9 mouse cellular contexts compared by ENCODE assay signal in genomic region chr14:6286931-6287715, GRCm38 (mm10). TPM values are rescaled to one million over a fixed set of nuclear protein-coding genes. Genes with fewer than 3 reads are reported as not detected.
DNase-seq lines count a peak whose midpoint lies in the region; ATAC-seq and TF ChIP-seq lines count a peak whose summit lies in the region.
"Not testable (repeated sequence)": the region's sequence is repeated elsewhere in the genome, so short reads cannot be mapped to it uniquely, and the experiment has no call there.
"Had no signal": no experiment of that assay in that cellular context is flagged by ENCODE, and none has a peak within 500 bp of the region (broad histone marks: within the 10 kb centered on the region; RNA-seq: fewer than 3 reads in every experiment).

Gm3411 (minus strand) TSS chr14:6287250.

- not testable (repeated sequence) for ATAC-seq in liver, embryonic 13.5 days (ENCODE audit: low read depth); neural tube, embryonic 13.5 days (ENCODE audit: low read depth); stomach, postnatal 0 days (ENCODE audit: low FRiP score, low TSS enrichment)

- not testable (repeated sequence) for TF ChIP-seq EP300 in stomach, postnatal 0 days (optimal IDR thresholded peaks at IDR 0.05)

- 1% methylated on average over 53 of the region's 57 CpGs for WGBS in hindbrain, embryonic 10.5 days
- 3% methylated on average over 48 of the region's 57 CpGs for WGBS in liver, embryonic 13.5 days (ENCODE audit: insufficient replicate concordance)
- WGBS in neural tube, embryonic 13.5 days, result 2% methylated on average over 52 of the region's 57 CpGs
- 4% methylated on average over 26 of the region's 57 CpGs for WGBS in stomach, postnatal 0 days

- not testable (repeated sequence) for H3K36me3 ChIP-seq in hindbrain, embryonic 10.5 days; liver, embryonic 13.5 days; neural tube, embryonic 13.5 days; stomach, postnatal 0 days (ENCODE audit: control insufficient read depth, insufficient read depth, low read length)

- peak within 1 kb of the TSS; percentile 58 for H3K4me3 ChIP-seq in hindbrain, embryonic 10.5 days
- H3K4me3 ChIP-seq in liver, embryonic 13.5 days (replicated peaks), result peak within 1 kb of the TSS; percentile 28; the same call in 1 of the 2 replicates
- H3K4me3 ChIP-seq in neural tube, embryonic 13.5 days, result peak within 1 kb of the TSS; percentile 53
- H3K4me3 ChIP-seq in stomach, postnatal 0 days (ENCODE audit: low read depth, low read length), result peak within 1 kb of the TSS; percentile 37

- not testable (repeated sequence) for H3K9ac ChIP-seq in liver, embryonic 13.5 days; stomach, postnatal 0 days (ENCODE audit: low read length)
- H3K9ac ChIP-seq in neural tube, embryonic 13.5 days, result peak within 1 kb of the TSS; percentile 75

- not testable (repeated sequence) for H3K9me3 ChIP-seq in hindbrain, embryonic 10.5 days; liver, embryonic 13.5 days (replicated peaks); neural tube, embryonic 13.5 days; stomach, postnatal 0 days (ENCODE audit: control insufficient read depth, low read length)

- DNase-seq in CD4-positive, CD25-positive, alpha-beta regulatory T cell, adult 2 months (ENCODE audit: low read depth, low spot score), result peak; percentile 1
- DNase-seq in cerebellum, postnatal 25 days, result peak; percentile 12 to 14
- DNase-seq in frontal cortex, postnatal 25 days (ENCODE audit: low spot score in 2 of 2), result peak; percentile 5 to 11
- DNase-seq in hindbrain, embryonic 10.5 days (ENCODE audit: low spot score), result peak; percentile 56
- DNase-seq in layer of hippocampus, adult 11-12 months (ENCODE audit: low spot score), result peak; percentile 15
- DNase-seq in liver, embryonic 13.5 days, result not testable (repeated sequence)
- DNase-seq in stomach, postnatal 0 days (ENCODE audit: low spot score), result peak; percentile 23

- peak within 1 kb of the TSS; percentile 41 for H3K4me2 ChIP-seq in liver, embryonic 13.5 days
- peak within 1 kb of the TSS; percentile 62 for H3K4me2 ChIP-seq in neural tube, embryonic 13.5 days
- peak within 1 kb of the TSS; percentile 55 for H3K4me2 ChIP-seq in stomach, postnatal 0 days (replicated peaks; ENCODE audit: low read depth)

- peak within 1 kb of the TSS; percentile 84 for H3K27ac ChIP-seq in hindbrain, embryonic 10.5 days
- H3K27ac ChIP-seq in liver, embryonic 13.5 days; neural tube, embryonic 13.5 days (replicated peaks); stomach, postnatal 0 days (replicated peaks): not testable (repeated sequence)

- not testable (repeated sequence) for H3K27me3 ChIP-seq in hindbrain, embryonic 10.5 days (ENCODE audit: insufficient read depth, poor library complexity, severe bottlenecking); liver, embryonic 13.5 days; neural tube, embryonic 13.5 days; stomach, postnatal 0 days (ENCODE audit: control insufficient read depth, insufficient read depth, low read length)

- H3K4me1 ChIP-seq in hindbrain, embryonic 10.5 days (replicated peaks); liver, embryonic 13.5 days (replicated peaks); neural tube, embryonic 13.5 days (replicated peaks); stomach, postnatal 0 days (replicated peaks; ENCODE audit: control insufficient read depth, insufficient read depth): not testable (repeated sequence)

- TF ChIP-seq CTCF in stomach, postnatal 0 days (IDR thresholded peaks at IDR 0.05; ENCODE audit: low read depth), result not testable (repeated sequence)

RNA-seq across cellular contexts. Expression of gene Gm3411, which starts in this region (rescaled TPM):
- 1.2 and 2.0 TPM in 2 replicates for polyA plus RNA-seq in hindbrain, embryonic 10.5 days (2016; fragmentation: Nextera tagmentation; extraction: Ambion mirVana)
- not detected in 2 replicates for polyA plus RNA-seq in liver, embryonic 13.5 days (2015; fragmentation: Nextera tagmentation; extraction: Ambion mirVana)
- polyA plus RNA-seq in neural tube, embryonic 13.5 days (2015; fragmentation: Nextera tagmentation; extraction: Ambion mirVana), result 5.9 and 6.0 TPM in 2 replicates
- 0.28 and 0.54 TPM in 2 replicates for polyA plus RNA-seq in stomach, postnatal 0 days (2015; fragmentation: Nextera tagmentation; extraction: Ambion mirVana)
- polyA plus RNA-seq: large intestine, adult 2 months had no signal

Comparison
In these comparisons a context has a peak if more than half of its experiments do, and no peak if none do; other contexts are left out.
1. Peak in DNase-seq, H3K4me3 ChIP-seq and H3K4me2 ChIP-seq in stomach, postnatal 0 days; RNA of the gene not detected or under 1 TPM.